Mouse (Mus musculus) E14TG2a.4 (cell line): Measurements from ENCODE around the gene Kcnmb4.

Experiments used
- CTCF ChIP-seq: conservative IDR thresholded peaks from 2 replicates; pipeline ENCODE4 v1.5.1; 2014; ENCODE audit warnings: low read length
- NANOG ChIP-seq: IDR thresholded peaks from 2 replicates; pipeline ENCODE4 v1.6.1; 2014; ENCODE audit warnings: borderline replicate concordance, low read length, mixed read lengths

DNA sequence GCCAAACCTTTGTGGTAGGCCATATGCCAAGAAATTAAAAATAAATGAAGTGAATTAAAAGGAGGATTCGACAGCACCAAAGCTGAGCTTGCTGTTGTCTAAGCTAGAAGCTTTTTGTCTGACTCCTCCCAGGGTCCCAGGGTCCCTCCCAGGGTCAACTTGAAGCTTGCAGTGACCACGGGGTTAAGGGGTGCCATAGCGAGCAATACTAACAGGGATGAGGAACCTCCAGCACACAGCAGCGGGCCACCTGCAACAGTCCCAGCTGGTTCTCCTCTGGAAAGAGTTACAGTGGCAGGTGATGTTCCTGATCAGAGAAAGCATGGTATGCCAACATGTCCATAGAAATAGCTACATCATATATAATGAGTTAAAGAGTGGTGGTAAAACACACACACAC lies 89.3 kb downstream of the Kcnmb4 start:
- no peak for TF ChIP-seq CTCF
- TF ChIP-seq NANOG, result no peak
